Mouse (Mus musculus): ENCODE measurements at regions not wholly inside any gene's neighbourhood (a gene's known extent, or its start where the extent isn't known, plus 50 kb on each side); places are given as distances from the start of the nearest gene placed in this dataset.

DNA sequence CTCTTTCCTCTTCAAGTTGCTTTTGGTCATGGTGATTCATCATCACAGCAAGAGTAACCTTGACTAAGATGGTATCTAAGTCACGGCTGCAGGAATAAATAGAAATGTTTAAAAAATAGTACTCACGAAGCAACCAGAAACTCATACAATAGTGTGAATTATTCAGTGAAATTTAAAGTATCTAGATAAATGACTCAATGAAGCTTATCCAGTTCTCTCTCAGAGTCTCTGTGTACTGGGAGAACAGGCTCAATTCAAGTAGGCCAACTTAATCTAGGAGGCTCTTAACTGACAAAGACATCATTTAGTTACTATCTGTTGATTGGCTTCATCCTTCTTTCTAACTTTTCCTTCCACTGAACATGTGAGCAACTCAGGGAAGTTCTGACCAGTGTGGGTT lies 175.5 kb upstream of the Pcdh15 start:
- no peak for DNase-seq (ENCODE audit: low spot score)

DNA sequence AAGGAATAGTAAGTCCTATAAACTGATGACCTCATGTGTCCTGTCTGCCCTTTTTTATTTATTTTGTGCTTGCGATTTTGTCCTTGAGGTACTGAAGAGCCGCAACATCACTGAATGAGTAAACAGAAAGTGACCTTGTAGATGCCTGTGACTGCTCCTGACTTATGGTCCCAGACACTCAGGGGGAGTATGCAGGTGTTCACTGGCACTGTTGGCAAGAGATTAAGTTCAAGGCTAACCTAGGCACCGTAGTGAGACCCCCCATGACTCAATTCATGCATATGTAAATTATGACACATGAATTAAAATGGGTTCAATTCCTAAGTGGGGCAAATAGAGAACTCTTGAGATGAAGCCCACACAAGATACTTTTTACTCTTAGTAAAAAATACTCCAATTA lies 142.2 kb upstream of the Pcdh15 start:
- DNase-seq (ENCODE audit: low spot score), result no peak

DNA sequence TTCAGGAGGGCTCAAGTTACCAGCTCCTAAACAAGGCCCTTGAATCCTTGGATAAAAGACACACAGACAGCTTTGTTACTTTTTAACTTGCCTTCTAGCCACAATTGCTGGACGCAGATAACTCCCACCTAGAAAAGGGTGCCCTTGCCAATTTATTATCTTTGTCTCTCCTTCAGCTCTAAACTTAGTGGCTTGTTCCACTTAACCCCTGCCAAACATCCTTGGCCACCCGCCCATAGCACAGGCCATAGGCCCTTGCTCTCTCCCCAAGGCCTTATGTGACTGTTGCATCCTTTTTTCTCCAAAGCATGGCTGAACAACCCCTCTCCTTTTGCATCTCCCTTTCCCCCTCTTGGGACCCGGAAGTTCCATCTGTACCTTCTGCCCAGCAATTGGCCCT lies 139.1 kb upstream of the Pcdh15 start:
- no peak for DNase-seq (ENCODE audit: low spot score)

DNA sequence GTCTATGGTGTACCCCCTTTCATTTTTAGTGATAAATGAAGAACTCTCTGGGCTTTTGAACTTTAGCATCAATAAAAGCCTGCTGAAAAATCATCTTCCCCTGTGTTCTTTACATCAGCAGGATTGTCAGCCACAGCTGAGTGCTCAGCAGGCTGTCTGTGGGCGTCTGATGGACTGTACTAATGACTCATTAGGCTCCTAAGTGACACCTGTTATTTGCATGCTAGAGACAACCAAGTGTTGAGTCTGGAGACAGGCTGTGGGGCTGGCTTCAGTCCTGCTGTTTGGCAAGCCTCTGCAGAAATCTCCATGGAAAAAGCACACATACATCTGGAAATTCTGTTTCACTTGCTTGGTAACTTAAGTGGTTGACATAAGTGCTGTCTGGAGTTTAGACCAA lies 117.8 kb upstream of the Pcdh15 start:
- DNase-seq (ENCODE audit: low spot score), result peak; percentile 4

DNA sequence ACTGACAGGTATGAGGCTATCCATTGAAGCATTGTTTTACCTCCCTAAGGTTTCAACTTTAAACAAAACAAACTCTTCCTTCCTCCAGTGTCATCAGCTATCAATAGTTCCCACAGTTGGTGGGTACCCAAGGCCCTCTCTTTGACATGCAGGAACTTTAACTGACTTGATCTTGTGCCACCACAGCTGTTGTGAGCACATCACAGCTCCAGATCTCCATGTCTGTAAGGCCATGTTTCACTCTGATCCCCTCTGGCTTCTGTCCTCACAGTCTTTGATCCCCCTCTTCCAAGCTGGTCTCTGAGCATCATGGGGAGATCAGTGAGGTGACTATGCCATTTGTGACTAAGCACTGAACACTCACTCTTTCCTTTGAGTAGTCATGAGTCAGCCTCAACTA lies 110.8 kb upstream of the Pcdh15 start:
- DNase-seq (ENCODE audit: low spot score), result no peak

DNA sequence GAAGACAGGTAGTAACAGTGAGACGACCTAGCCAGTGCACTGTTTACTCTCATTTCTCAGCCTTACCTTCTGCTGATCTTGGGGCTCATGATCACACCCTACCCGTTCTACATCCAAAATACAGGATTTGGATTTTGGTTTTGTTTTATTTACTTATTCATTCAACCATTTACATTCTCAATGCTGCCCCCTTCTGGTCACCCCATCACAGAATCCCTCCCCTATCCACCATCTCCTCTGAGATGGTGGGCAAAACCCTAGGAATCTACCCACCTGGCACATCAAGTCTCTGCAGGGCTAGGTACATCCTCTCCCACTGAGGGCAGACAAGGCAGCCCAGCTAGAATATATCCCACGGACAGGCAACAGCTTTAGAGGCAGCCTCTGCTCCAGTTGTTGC lies 88.2 kb upstream of the Pcdh15 start:
- DNase-seq (ENCODE audit: low spot score), result peak; percentile 11

DNA sequence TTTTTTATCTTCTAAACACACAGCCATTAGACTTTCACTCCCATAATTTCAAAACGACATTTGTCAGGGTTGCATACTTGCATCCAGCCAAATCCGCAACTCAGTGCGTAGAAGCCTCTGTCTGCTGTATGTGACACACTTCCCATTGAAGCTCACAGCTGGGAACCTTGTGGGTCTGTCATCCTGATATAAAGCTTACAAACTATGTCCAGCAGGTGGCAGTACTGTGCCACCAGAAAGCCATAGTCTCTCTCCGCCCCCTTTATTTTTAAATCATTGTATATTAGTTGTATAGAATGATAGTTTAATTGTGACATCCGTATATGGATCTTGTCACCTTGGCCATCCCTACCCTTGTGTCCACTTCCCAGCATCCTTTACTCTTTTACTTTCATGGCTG lies 87.3 kb upstream of the Pcdh15 start:
- peak; percentile 48 for DNase-seq (ENCODE audit: low spot score)

DNA sequence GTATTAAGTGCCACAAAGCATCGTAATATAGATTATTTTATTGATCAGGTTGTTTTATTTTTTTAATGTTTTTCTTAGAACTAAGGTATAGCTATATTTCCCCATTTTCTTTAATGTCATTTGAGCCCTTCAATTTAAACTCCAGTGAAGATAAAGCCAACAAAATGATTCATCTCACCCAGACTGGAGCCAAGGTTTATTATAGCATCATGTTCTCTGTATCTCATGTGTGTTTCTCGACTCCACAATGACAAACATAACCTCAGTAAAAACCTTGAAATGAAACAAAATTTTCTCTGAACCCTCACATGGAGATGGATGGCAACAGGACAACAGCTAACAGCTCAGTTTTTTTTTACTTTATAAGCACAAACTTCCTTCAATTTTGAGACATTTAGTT lies 61.7 kb upstream of the Pcdh15 start:
- no peak for DNase-seq (ENCODE audit: low spot score)

DNA sequence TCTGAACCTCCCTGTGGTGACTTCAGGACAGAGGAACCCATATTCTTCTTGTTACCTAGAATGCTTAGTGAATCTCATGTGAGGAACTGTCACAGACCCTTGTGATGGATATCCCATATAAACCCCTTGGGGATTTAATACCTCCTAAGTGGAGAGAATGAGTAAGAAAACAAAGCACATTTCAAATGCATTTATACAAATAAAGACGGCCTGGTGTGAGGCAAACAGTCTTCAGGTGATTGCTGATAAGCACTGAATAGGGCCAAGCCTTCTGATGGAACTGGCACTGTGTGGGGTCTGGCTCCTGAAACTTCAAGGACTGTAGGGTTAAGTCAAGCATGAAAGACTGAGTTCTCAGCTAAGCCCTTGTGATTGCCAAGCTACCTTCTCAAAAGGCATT lies 59.6 kb upstream of the Pcdh15 start:
- DNase-seq (ENCODE audit: low spot score), result no peak

Measured in layer of hippocampus, adult 11-12 months (tissue).